Mouse (Mus musculus) midbrain, embryonic 14.5 days (tissue): ENCODE results near the gene Grhl3. TPM values are rescaled to one million over a fixed set of nuclear protein-coding genes. Genes with fewer than 3 reads are reported as not detected.
A peak's percentile ranks its signal among the peaks of the same experiment; 100 is the strongest.

ENCODE experiments used
- ATAC-seq: fragments of 200-750 bp; cut with Nextera tagmentation; 2 replicates; pipeline ENCODE4 v1.8.0; 2017; ENCODE audit warnings: moderate number of reproducible peaks, moderate library complexity; ENCODE audit not compliant: low FRiP score, low TSS enrichment
- DNase-seq: peaks from one replicate; pipeline ENCODE4 v3.0.0-alpha.2; 2015
- H3K27ac ChIP-seq: fragments of 300-500 bp; sonication (generic); replicated peaks from 2 replicates; pipeline ENCODE4 v1.5.1; 2014; ENCODE audit warnings: mild to moderate bottlenecking, low read depth, low read length, moderate library complexity
- H3K27me3 ChIP-seq: fragments of 300-500 bp; sonication (generic); 2 replicates; pipeline ENCODE4 v1.6.1; 2014; ENCODE audit warnings: low read length, control low read depth, mixed read lengths; ENCODE audit not compliant: control insufficient read depth, insufficient read depth
- H3K36me3 ChIP-seq: fragments of 300-500 bp; sonication (generic); 2 replicates; pipeline ENCODE4 v1.6.1; 2014; ENCODE audit warnings: low read length, control low read depth; ENCODE audit not compliant: control insufficient read depth, insufficient read depth
- H3K4me1 ChIP-seq: fragments of 300-500 bp; sonication (generic); 2 replicates; pipeline ENCODE4 v1.6.1; 2014; ENCODE audit warnings: mild to moderate bottlenecking, antibody characterized with exemption, low read length, control low read depth; ENCODE audit not compliant: control insufficient read depth, insufficient read depth
- H3K4me2 ChIP-seq: fragments of 300-500 bp; sonication (generic); 2 replicates; pipeline ENCODE4 v1.6.1; 2014; ENCODE audit warnings: mild to moderate bottlenecking, low read length, moderate library complexity
- H3K4me3 ChIP-seq: fragments of 300-500 bp; sonication (generic); replicated peaks from 2 replicates; pipeline ENCODE4 v1.5.1; 2014; ENCODE audit warnings: low read depth, low read length
- H3K9ac ChIP-seq: fragments of 300-500 bp; sonication (generic); replicated peaks from 2 replicates; pipeline ENCODE4 v1.6.1; 2014; ENCODE audit warnings: mild to moderate bottlenecking, low read length, moderate library complexity
- H3K9me3 ChIP-seq: fragments of 300-500 bp; sonication (generic); 2 replicates; pipeline ENCODE4 v1.6.1; 2016; ENCODE audit warnings: low read length, control low read depth, mixed read lengths; ENCODE audit not compliant: control insufficient read depth
- WGBS: fragments of 180-500 bp; shearing (Covaris S2); extraction: QIAGEN DNeasy Blood & Tissue Kit; methylation state at CpG from one replicate; pipeline ENCODE4 v1.1.7; 2014; 5-methylcytosine and 5-hydroxymethylcytosine counted together
- polyA plus RNA-seq: library from polyadenylated mRNA; unstranded; fragments of >200 nt; fragmentation: Nextera tagmentation; extraction: Ambion mirVana; gene quantifications from 2 replicates; pipeline ENCODE4 v1.2.1, GENCODE M21; 2014

Gene Grhl3
- polyA plus RNA-seq, 1 experiment from 2014 or later = 1.6 TPM

DNA sequence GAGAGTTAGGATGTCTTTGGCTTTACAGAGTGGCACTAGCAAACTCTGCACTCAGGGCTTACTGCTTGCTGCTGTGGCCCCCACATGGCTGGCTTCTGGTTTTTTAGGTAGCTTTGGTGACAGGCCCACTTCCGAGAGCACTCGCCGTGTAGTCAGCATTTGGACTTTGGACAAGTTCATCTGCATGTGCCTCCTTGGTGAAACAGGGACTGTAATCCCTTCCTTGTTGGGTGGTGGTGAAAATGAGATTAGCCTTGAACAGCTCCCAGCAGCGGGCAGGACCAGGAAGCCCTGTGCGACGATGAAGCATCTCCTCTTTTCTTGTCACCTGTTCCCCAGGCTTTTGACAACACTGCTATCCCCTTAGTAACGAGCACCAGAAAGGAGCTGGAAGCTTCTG lies 59.6 kb downstream of the Grhl3 start:
- Histone ChIP-seq H3K9me3 (no peaks in the 10 kb centered on the region), H3K27me3 (no peaks in the 10 kb centered on the region), H3K9ac (no peak overlapping the region), H3K27ac (no peak overlapping the region), H3K4me1 (no peaks in the 10 kb centered on the region), H3K4me3 (no peak overlapping the region), H3K36me3 (no peaks in the 10 kb centered on the region), H3K4me2 (no peak overlapping the region)
- 74% methylated on average over 7 of the region's 7 CpGs for WGBS
- DNase-seq (no peak), ATAC-seq (no peak)

DNA sequence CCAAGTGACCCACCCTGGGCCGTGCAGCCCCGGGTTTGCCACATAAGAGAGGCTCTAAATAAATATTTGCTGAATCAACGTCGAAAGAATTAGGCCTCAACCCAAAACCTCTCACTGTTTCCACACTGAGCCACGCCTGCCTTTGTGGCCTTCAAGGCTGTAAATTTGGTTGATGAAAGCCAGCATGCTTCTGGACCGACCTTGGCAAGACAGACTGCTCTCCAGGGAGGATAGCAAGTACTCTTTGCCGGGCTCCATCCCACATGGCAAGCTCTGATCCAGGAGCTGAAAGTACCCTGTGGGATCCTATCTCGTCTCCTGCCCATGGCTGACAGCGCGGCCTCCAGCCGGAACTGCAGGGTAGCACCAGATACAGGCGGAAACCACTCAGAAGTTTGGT lies 63.9 kb downstream of the Grhl3 start:
- Histone ChIP-seq H3K4me2 (no peak overlapping the region), H3K4me3 (no peak overlapping the region), H3K4me1 (no peaks in the 10 kb centered on the region), H3K9me3 (no peaks in the 10 kb centered on the region), H3K9ac (no peak overlapping the region), H3K27me3 (no peaks in the 10 kb centered on the region), H3K27ac (no peak overlapping the region), H3K36me3 (no peaks in the 10 kb centered on the region)
- no peak for DNase-seq
- 62% methylated on average over 12 of the region's 12 CpGs for WGBS
- ATAC-seq = no peak

DNA sequence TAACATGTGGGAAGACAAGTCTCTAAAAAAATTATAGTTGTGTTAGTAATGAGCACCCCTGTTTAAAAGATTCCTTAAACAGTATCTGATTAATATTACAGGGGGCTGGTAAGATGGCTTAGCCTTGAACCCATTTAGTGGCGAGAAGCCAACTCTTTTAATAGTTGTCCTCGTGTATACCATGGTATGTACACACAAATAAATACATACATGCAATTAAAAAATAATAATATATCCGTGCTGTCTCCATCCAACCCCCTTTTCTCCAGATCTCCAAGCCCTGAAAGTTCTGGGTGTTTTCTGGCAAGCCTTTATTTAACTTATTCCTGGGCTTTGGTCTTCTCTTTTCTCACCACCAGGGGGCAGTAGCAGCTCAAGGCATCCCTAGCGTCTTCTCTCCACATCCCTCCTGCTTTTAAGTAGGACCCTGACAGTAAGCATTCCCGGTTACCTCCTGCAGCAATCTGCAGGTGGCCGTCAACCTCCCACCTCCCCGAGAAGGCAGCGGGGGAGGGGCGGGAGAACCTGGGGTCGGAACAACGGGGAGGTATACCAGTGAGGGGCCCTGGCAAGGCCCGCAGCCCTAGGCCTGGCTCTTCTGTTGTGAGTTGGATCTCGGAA lies 64.9 kb downstream of the Grhl3 start:
- 12% methylated on average over 13 of the region's 13 CpGs for WGBS
- Histone ChIP-seq H3K36me3 (no peaks in the 10 kb centered on the region), H3K9ac (no peak overlapping the region), H3K27me3 (no peaks in the 10 kb centered on the region), H3K4me2 (peak overlapping the region; percentile 45), H3K9me3 (no peaks in the 10 kb centered on the region), H3K4me3 (no peak overlapping the region), H3K27ac (no peak overlapping the region), H3K4me1 (no peaks in the 10 kb centered on the region)
- DNase-seq (peak; percentile 95), ATAC-seq (no peak; the same call in 1 of the 2 replicates)

DNA sequence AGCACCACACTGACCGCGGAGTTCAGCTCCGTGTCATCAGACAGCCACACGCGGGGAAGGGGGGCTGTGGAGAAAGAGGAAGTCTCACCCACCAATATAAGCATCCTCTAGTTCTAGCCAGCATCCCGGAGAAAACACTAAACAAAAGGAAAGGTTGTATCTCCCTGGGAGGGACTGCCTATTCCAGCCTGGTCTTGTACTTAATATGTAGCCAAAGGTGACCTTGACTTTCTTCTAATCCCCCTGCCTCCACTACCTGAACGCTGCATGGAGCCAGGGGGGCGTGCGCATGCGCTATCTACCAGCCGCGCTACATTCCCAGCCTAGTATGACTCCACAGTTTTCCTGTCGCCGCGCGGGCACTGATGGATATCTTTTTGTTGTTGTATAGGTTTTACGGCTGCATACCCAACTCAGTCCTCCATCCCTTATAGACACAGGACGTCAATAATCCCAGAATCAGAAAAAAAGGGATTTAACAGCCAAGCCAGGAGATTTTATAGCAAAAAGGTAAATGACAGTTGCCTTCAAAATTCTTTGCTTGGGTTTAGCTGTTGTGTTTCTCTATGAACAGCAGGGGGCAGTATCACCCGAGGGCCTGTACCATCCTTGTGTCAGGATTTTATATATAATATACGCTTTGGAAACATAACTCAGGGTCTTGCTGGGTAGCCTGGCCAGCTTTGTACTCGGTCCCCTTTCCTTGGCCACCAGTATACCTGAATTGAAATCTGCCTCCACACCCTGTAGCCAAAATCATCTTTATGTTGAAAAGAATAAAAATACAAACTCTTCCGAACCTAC lies 65.7 kb downstream of the Grhl3 start:
- ATAC-seq (no peak), DNase-seq (peak; percentile 85)
- H3K9ac ChIP-seq = peak overlapping the region; percentile 20; the same call in 1 of the 2 replicates
- H3K4me3 ChIP-seq = peak overlapping the region; percentile 21
- H3K27me3 ChIP-seq = no peaks in the 10 kb centered on the region
- no peak overlapping the region for H3K27ac ChIP-seq
- 15% methylated on average over 22 of the region's 22 CpGs for WGBS
- no peaks in the 10 kb centered on the region for H3K36me3 ChIP-seq
- no peaks in the 10 kb centered on the region for H3K9me3 ChIP-seq
- H3K4me2 ChIP-seq = peak overlapping the region; percentile 51
- H3K4me1 ChIP-seq = no peaks in the 10 kb centered on the region

DNA sequence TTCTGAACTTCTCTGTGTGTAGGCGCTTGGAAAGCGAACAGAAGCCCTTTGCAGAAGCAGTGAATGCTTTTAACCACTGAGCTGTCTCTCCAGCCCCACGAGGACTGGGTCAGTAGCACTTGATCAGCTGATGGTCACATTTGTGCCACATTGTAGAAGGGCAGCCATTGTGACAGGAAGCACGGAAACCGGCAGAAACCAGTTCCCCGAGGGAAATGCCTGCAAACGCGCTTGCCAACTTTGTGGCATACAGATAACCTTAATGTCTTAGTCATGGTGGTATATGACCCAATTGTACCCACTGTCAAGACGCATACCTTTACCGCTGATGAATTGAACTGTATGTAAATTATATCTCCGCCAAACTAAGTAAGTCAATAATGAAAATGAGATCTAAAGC lies 67.6 kb downstream of the Grhl3 start:
- H3K4me3 ChIP-seq = no peak overlapping the region
- H3K4me2 ChIP-seq = no peak overlapping the region
- no peaks in the 10 kb centered on the region for H3K27me3 ChIP-seq
- no peaks in the 10 kb centered on the region for H3K4me1 ChIP-seq
- H3K27ac ChIP-seq = no peak overlapping the region
- no peak overlapping the region for H3K9ac ChIP-seq
- no peaks in the 10 kb centered on the region for H3K36me3 ChIP-seq
- no peak for DNase-seq
- 70% methylated on average over 11 of the region's 11 CpGs for WGBS
- H3K9me3 ChIP-seq = 0 out of 2 replicates have a peak, but pooled peaks cover 2% of the 10 kb centered on the region
- ATAC-seq = no peak

DNA sequence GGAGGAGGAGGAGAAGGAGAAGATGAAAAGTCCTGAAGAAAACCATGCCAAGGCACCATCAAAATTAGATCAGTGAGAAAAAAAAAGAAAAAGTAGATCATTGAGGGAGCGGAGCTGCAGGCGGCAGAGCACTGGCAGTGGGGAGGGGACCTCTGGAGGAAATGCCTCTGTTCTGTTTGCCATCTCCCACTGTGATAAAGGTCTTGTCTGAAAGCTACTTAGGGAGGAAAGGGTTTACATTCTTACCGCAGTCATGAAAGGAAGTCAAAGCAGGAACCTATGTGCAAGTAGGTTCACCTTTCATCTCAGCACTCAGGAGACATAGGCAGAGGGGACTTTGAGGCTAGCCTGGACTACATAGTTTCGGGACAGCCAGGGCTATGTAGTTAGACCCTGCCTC lies 71.8 kb downstream of the Grhl3 start:
- ATAC-seq (no peak), DNase-seq (no peak)
- Histone ChIP-seq H3K4me2 (no peak overlapping the region), H3K9ac (no peak overlapping the region), H3K4me3 (no peak overlapping the region), H3K27ac (no peak overlapping the region), H3K9me3 (0 out of 2 replicates have a peak, but pooled peaks cover 4% of the 10 kb centered on the region), H3K36me3 (no peaks in the 10 kb centered on the region), H3K27me3 (no peaks in the 10 kb centered on the region), H3K4me1 (no peaks in the 10 kb centered on the region)
- 55% methylated on average over 4 of the region's 4 CpGs for WGBS

DNA sequence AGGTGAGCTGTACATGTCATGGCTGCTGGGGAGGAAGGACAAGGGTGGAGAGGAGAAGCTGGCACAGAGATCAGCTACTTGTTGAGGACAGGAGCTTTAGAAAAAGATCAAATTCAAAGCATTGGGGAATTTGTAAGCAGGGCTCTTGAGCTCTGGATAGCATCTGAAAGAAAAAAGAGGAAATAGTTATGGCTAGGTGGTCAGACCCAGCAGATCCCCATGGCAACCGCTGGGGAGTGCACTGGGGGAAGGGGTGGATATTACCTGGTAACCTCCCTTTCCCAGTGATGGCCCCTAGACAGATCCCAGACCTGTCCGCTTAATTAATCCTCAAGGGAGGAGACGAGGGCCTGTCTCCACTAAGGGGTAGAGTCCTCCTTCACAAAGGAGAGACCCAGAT lies 73.6 kb downstream of the Grhl3 start:
- Histone ChIP-seq H3K9me3 (0 out of 2 replicates have a peak, but pooled peaks cover 4% of the 10 kb centered on the region), H3K4me2 (no peak overlapping the region), H3K4me3 (no peak overlapping the region), H3K4me1 (0 out of 2 replicates have a peak, but pooled peaks cover 5% of the 10 kb centered on the region), H3K36me3 (no peaks in the 10 kb centered on the region), H3K27ac (no peak overlapping the region), H3K9ac (no peak overlapping the region), H3K27me3 (no peaks in the 10 kb centered on the region)
- no peak for DNase-seq
- WGBS = 64% methylated on average over 3 of the region's 3 CpGs
- no peak for ATAC-seq

DNA sequence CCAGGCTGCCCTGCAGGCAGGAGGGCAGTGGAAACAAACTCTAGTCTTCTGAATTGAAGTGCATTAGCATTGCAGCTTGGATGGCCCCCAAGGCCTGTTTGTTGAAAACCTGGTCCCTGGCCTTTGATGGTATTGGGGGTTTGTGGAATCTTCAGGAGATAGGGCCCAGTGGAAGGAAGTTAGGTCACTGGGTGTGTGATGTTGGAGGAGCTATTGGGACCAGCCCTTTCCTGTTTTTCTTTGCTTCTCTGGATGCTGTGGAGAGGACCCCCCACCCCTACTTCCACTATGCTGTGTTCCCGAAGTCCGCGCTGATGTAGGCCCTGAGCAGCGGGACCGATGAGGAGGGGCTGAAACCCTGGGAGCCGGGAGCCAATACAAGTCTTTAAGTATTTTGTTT lies 75.3 kb downstream of the Grhl3 start:
- 0 out of 2 replicates have a peak, but pooled peaks cover 4% of the 10 kb centered on the region for H3K9me3 ChIP-seq
- no peak for DNase-seq
- no peak for ATAC-seq
- H3K27ac ChIP-seq = no peak overlapping the region
- H3K27me3 ChIP-seq = no peaks in the 10 kb centered on the region
- no peaks in the 10 kb centered on the region for H3K36me3 ChIP-seq
- 87% methylated on average over 6 of the region's 6 CpGs for WGBS
- peaks cover 10% of the 10 kb centered on the region for H3K4me1 ChIP-seq
- no peak overlapping the region for H3K9ac ChIP-seq
- H3K4me3 ChIP-seq = no peak overlapping the region
- no peak overlapping the region for H3K4me2 ChIP-seq

DNA sequence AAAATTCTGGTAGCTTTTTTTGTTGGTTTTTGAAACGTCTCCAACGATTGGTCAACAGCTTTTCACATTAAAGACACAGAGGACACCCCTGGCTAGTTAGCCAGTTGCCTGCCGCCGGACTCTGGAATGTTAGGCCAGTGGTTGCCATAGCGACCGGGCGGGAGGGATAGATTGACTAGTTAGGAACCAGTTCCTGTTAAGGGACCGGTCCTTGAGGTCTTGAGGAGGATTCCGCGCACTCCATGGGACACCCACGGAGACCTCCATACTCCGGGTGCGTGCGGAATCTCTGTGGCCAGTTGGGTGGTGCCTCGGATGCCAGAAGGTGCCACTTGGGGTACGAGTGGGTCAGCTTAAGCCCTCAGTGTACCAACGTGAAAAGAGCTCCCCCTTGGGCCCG lies 77.6 kb downstream of the Grhl3 start:
- 15% methylated on average over 18 of the region's 18 CpGs for WGBS
- no peak for ATAC-seq

More for the DNA sequence above, 77.6 kb downstream of the Grhl3 start:
- H3K4me3 ChIP-seq = peak overlapping the region; percentile 64
- H3K36me3 ChIP-seq = no peaks in the 10 kb centered on the region
- no peak overlapping the region for H3K27ac ChIP-seq
- H3K27me3 ChIP-seq = no peaks in the 10 kb centered on the region
- peaks cover 10% of the 10 kb centered on the region for H3K4me1 ChIP-seq
- H3K9me3 ChIP-seq = 0 out of 2 replicates have a peak, but pooled peaks cover 2% of the 10 kb centered on the region
- H3K4me2 ChIP-seq = peak overlapping the region; percentile 89
- no peak overlapping the region for H3K9ac ChIP-seq
- peak; percentile 72 for DNase-seq
